Mouse (Mus musculus) brain, embryonic 14.5 days (tissue): ENCODE data around the gene Kcnmb3. TPM values are rescaled to one million over a fixed set of nuclear protein-coding genes. Genes with fewer than 3 reads are reported as not detected.

Experiments
- DNase-seq: peaks from one replicate; pipeline ENCODE4 v3.0.0-alpha.2; 2011; ENCODE audit warnings: low read depth
- CTCF ChIP-seq: fragments of 200-500 bp; IDR thresholded peaks from 2 replicates; pipeline ENCODE4 v1.5.1; 2012; ENCODE audit warnings: inconsistent platforms, mild to moderate bottlenecking, moderate library complexity, borderline replicate concordance; ENCODE audit not compliant: insufficient read depth, insufficient read length; ENCODE audit errors: extremely low read depth
- POLR2A ChIP-seq: fragments of 200-500 bp; IDR thresholded peaks from 2 replicates; pipeline ENCODE4 v1.6.1; 2012; ENCODE audit warnings: mild to moderate bottlenecking, inconsistent platforms, borderline replicate concordance; ENCODE audit not compliant: poor library complexity, insufficient read depth, insufficient read length, severe bottlenecking; ENCODE audit errors: extremely low read depth
- polyA plus RNA-seq: library from polyadenylated mRNA; depleted of rRNA; stranded (reverse); fragments of >200 nt; gene quantifications from 2 replicates; pipeline ENCODE4 v1.2.3, GENCODE M21; 2012; rRNA removed

The Kcnmb3 gene
- not detected in 2 replicates for polyA plus RNA-seq

- no peak for DNase-seq
- no peak for TF ChIP-seq POLR2A
- TF ChIP-seq CTCF: no peak
These were observed at the start of gene Kcnmb3 for GRCm38 (mm10) chr3:32492097-32493090. Kcnmb3 (minus strand) TSS chr3:32492231.

DNA sequence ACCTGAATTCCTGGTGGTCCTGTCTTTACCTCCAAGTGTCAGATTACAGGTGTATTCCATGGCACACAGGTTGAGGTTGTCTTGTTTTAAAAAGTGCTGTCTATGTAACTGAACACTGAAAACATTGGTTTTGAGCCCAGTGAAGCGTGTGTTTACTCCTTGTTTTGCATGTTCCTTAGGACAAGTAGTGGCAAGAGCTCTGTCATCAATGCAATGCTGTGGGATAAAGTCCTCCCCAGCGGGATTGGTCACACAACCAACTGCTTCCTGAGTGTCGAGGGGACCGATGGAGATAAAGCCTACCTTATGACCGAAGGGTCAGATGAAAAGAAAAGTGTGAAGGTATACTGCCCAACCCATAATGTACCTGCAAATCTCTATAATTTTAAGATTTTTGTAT, 46.1 kb upstream of the Kcnmb3 start:
- no peak for DNase-seq
- TF ChIP-seq CTCF (no peak), POLR2A (no peak)

DNA sequence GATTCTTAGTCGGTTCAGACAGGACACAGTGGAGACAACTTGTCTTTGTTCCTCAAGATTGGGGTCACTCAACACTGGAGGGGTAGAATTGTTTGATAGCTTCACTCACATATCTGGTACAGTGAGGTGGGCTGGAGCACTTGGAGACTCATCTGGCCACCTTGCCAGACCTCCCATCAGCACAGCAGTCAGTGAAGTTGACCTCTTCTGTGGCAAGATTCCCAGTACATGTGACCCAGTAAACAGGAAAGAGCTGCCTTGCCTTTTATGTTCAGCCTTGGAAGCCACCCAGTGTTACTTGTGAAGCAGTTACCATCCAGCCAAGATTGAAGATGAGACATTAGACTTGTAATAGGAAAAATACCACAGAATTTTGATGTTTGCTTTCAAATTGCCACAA, 45.5 kb upstream of the Kcnmb3 start:
- TF ChIP-seq POLR2A (no peak), CTCF (no peak)
- DNase-seq: peak; percentile 9

- no peak for TF ChIP-seq POLR2A
- TF ChIP-seq CTCF: no peak
- DNase-seq: no peak
These were observed 43.7 kb upstream of the Kcnmb3 start for GRCm38 (mm10) chr3:32535692-32536091.

DNA sequence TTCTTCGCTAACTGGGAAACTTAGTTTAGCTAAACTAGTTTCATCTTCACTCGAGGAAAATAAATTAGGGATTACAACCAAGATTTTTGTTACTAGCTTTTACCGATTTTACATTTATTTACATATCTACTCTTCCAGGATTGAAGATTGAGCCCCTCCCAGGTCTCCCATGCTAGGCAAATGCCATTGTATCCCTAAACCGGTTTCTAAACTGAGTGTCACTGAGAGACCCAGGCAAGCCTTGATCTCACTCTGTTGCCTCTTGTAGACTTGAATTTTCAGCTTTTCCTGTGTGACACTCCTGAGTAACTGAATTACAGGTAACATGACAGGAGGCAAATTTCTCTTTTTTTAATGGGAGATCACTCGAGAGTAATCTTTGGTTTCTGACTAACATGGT, 38.0 kb upstream of the Kcnmb3 start:
- DNase-seq: no peak
- TF ChIP-seq CTCF (no peak), POLR2A (no peak)

DNA sequence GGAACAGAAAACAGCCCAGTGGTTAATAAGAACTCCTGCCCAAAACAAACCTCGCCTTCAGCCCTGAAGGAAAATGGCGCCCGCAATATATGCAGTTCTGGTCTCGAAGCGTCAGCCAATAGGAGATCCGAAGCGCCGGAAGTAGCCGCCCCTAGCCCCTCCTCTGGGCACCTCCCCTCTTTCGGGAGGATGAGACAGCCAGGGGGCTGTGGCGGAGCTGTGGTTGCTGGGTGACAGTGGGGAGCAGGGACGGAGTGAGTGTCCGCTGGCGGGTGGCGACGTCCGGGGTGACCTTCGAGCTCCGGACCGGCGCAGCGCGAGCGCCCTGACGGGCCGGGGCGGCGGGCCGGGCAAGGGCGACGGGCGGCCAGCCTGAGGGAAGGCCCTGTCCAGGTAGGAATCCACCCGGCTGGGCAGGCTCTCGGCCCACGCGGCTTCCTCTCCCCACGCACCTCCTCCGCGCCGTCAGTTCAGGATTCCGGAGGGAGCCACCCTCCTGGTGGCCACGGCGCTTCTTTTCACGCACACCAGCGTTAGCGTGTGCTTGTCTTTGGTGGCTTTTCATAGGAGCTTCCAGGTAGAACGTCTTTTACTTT, 37.4 kb upstream of the Kcnmb3 start, which contains the start of gene Mfn1:
Mfn1 (plus strand) TSS at position 163 of the 596 bp plus-strand sequence.
- peak; percentile 97 for DNase-seq
- peak; percentile 79; the same call in 1 of the 2 replicates for TF ChIP-seq POLR2A
- no peak for TF ChIP-seq CTCF

GRCm38 (mm10) chr3:32527181-32527580, 35.1 kb upstream of the Kcnmb3 start:
- DNase-seq: no peak
- TF ChIP-seq CTCF (no peak), POLR2A (no peak)

DNA sequence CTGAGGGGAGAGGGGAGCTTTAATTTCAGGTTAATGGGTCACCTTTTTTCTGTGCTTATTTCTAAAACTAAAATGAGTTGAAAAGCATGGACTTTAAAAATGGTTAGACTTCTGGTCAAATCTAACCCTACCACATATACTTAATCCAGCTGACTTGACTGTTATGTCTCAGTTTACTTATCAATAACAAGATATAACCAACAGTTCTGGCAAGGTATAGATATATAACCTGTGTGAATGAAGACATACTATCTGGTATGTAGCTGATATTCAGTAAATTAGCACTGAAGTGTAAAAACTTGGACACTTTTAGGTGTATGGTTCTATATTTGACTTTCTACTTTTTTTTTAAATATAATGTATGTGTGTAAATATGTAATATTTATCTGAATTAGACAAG, 21.5 kb upstream of the Kcnmb3 start:
- no peak for TF ChIP-seq POLR2A
- no peak for TF ChIP-seq CTCF
- DNase-seq: no peak

DNA sequence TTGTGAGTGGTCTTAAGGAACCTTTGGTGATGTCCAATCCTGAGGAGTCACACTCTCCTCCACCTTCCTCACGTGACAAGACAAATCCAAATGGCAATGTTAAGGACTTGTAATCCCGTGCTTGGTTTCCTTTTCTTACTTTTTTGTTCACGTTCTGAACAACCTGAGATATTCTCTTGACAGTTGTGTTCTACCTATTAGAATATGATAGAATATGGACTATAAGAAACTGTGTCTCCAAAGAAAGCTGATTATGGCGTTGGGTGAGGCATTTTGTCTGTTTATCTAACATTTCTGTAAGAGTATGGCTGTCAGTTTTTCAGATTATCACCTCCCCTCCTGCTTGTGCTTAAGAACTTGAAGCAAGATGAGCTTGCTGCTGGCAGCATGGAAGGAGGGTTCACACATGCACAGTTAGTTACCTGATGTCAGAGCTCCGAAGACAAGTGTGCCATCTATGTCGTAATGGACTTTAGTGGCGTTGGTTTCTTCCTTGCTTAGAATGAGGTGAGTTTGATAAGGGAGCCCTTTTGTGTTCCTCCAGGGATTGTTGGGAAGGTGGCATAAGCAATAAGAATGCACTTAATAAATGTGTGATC, 20.8 kb upstream of the Kcnmb3 start:
- no peak for DNase-seq
- no peak for TF ChIP-seq POLR2A
- no peak for TF ChIP-seq CTCF

- DNase-seq: peak; percentile 42
- no peak for TF ChIP-seq CTCF
- TF ChIP-seq POLR2A: no peak
These were observed 19.1 kb upstream of the Kcnmb3 start for GRCm38 (mm10) chr3:32511191-32511550.

GRCm38 (mm10) chr3:32510375-32511190, 18.6 kb upstream of the Kcnmb3 start:
- TF ChIP-seq POLR2A (peak; percentile 91), CTCF (peak; percentile 72)
- peak; percentile 96 for DNase-seq
